Mouse (Mus musculus): ENCODE measurements around the gene Vps39. TPM values are rescaled to one million over a fixed set of nuclear protein-coding genes. Genes with fewer than 3 reads are reported as not detected.

Vps39 gene
- polyA plus RNA-seq (2014; fragmentation: Illumina TruSeq; extraction: RNeasy Lipid Tissue Mini Kit (QIAGEN cat#74804); ENCODE audit: low read depth, low replicate concordance): 37.1 TPM

GRCm38 (mm10) chr2:120352682-120353646 lies at the start of gene Vps39:
Vps39 (minus strand) TSS chr2:120353137.

GRCm38 (mm10) chr2:120313976-120314375 lies 39.0 kb downstream of the Vps39 start, which contains the start of gene Pla2g4f:
Pla2g4f (minus strand) TSS chr2:120314165.

GRCm38 (mm10) chr2:120288995-120289394 lies 63.9 kb downstream of the Vps39 start, which contains the start of gene Pla2g4d:
Pla2g4d (minus strand) TSS chr2:120289197.

Other genes with a start within 250 kb of the Vps39 start
- 35.4 TPM for gene Ehd4, start 198.5 kb downstream of the Vps39 start, polyA plus RNA-seq (2014; fragmentation: Illumina TruSeq; extraction: RNeasy Lipid Tissue Mini Kit (QIAGEN cat#74804); ENCODE audit: low read depth, low replicate concordance)
- not detected for gene Pla2g4e, start 107.8 kb downstream of the Vps39 start, polyA plus RNA-seq (2014; fragmentation: Illumina TruSeq; extraction: RNeasy Lipid Tissue Mini Kit (QIAGEN cat#74804); ENCODE audit: low read depth, low replicate concordance)
- 0.09 TPM for gene Pla2g4d, start 63.9 kb downstream of the Vps39 start, polyA plus RNA-seq (2014; fragmentation: Illumina TruSeq; extraction: RNeasy Lipid Tissue Mini Kit (QIAGEN cat#74804); ENCODE audit: low read depth, low replicate concordance)
- 3.4 TPM for gene Pla2g4f, start 39.0 kb downstream of the Vps39 start, polyA plus RNA-seq (2014; fragmentation: Illumina TruSeq; extraction: RNeasy Lipid Tissue Mini Kit (QIAGEN cat#74804); ENCODE audit: low read depth, low replicate concordance)
- gene Ganc, start 50.8 kb upstream of the Vps39 start, polyA plus RNA-seq (2014; fragmentation: Illumina TruSeq; extraction: RNeasy Lipid Tissue Mini Kit (QIAGEN cat#74804); ENCODE audit: low read depth, low replicate concordance): 33.4 TPM
- gene Tmem87a, start 51.0 kb upstream of the Vps39 start, polyA plus RNA-seq (2014; fragmentation: Illumina TruSeq; extraction: RNeasy Lipid Tissue Mini Kit (QIAGEN cat#74804); ENCODE audit: low read depth, low replicate concordance): 188 TPM
- 0.50 TPM for gene Capn3, start 102.9 kb upstream of the Vps39 start, polyA plus RNA-seq (2014; fragmentation: Illumina TruSeq; extraction: RNeasy Lipid Tissue Mini Kit (QIAGEN cat#74804); ENCODE audit: low read depth, low replicate concordance)
- 73.3 TPM for gene Zfp106, start 210.7 kb upstream of the Vps39 start, polyA plus RNA-seq (2014; fragmentation: Illumina TruSeq; extraction: RNeasy Lipid Tissue Mini Kit (QIAGEN cat#74804); ENCODE audit: low read depth, low replicate concordance)
- gene Snap23, start 214.5 kb upstream of the Vps39 start, polyA plus RNA-seq (2014; fragmentation: Illumina TruSeq; extraction: RNeasy Lipid Tissue Mini Kit (QIAGEN cat#74804); ENCODE audit: low read depth, low replicate concordance): 161 TPM